Mouse (Mus musculus) neural tube, embryonic 14.5 days (tissue): ENCODE measurements at regions not wholly inside any gene's neighbourhood (a gene's known extent, or its start where the extent isn't known, plus 50 kb on each side); places are given as distances from the start of the nearest gene placed in this dataset.

Experiments
- ATAC-seq: fragments of 200-750 bp; cut with Nextera tagmentation; 2 replicates; pipeline ENCODE4 v1.8.0; 2017; ENCODE audit warnings: low read depth, mild to moderate bottlenecking, moderate TSS enrichment, moderate library complexity
- H3K27ac ChIP-seq: fragments of 300-500 bp; sonication (generic); 2 replicates; pipeline ENCODE4 v1.5.1; 2014; ENCODE audit warnings: low read depth, mild to moderate bottlenecking, control low read depth, low read length, moderate library complexity, mixed read lengths
- H3K27me3 ChIP-seq: fragments of 300-500 bp; sonication (generic); 2 replicates; pipeline ENCODE4 v1.6.1; 2014; ENCODE audit warnings: low read length; ENCODE audit not compliant: control insufficient read depth, insufficient read depth
- H3K36me3 ChIP-seq: fragments of 300-500 bp; sonication (generic); 2 replicates; pipeline ENCODE4 v1.6.1; 2014; ENCODE audit warnings: low read length, mixed read lengths; ENCODE audit not compliant: control insufficient read depth, insufficient read depth
- H3K4me1 ChIP-seq: fragments of 300-500 bp; sonication (generic); 2 replicates; pipeline ENCODE4 v1.6.1; 2014; ENCODE audit warnings: low read length; ENCODE audit not compliant: control insufficient read depth, insufficient read depth
- H3K4me2 ChIP-seq: fragments of 300-500 bp; sonication (generic); 2 replicates; pipeline ENCODE4 v1.6.1; 2014; ENCODE audit warnings: mild to moderate bottlenecking, low read depth, low read length, control low read depth
- H3K4me3 ChIP-seq: fragments of 300-500 bp; sonication (generic); 2 replicates; pipeline ENCODE4 v1.5.1; 2014; ENCODE audit warnings: low read depth, low read length, control low read depth, mixed read lengths
- H3K9ac ChIP-seq: fragments of 300-500 bp; sonication (generic); replicated peaks from 2 replicates; pipeline ENCODE4 v1.6.1; 2014; ENCODE audit warnings: low read depth, mild to moderate bottlenecking, control low read depth, low read length, mixed read lengths
- H3K9me3 ChIP-seq: fragments of 300-500 bp; sonication (generic); 2 replicates; pipeline ENCODE4 v1.6.1; 2016; ENCODE audit warnings: low read length; ENCODE audit not compliant: control insufficient read depth
- WGBS: fragments of 180-500 bp; shearing (Covaris S2); extraction: QIAGEN DNeasy Blood & Tissue Kit; methylation state at CpG from one replicate; pipeline ENCODE4 v1.1.7; 2014; 5-methylcytosine and 5-hydroxymethylcytosine counted together

- H3K4me3 ChIP-seq: no peak overlapping the region
- no peak for ATAC-seq
- WGBS: 82% methylated on average over 2 of the region's 2 CpGs
- no peaks in the 10 kb centered on the region for H3K4me1 ChIP-seq
- H3K4me2 ChIP-seq: no peak overlapping the region
- H3K9ac ChIP-seq: no peak overlapping the region
- no peak overlapping the region for H3K27ac ChIP-seq
- no peaks in the 10 kb centered on the region for H3K27me3 ChIP-seq
- no peaks in the 10 kb centered on the region for H3K36me3 ChIP-seq
- H3K9me3 ChIP-seq: no peaks in the 10 kb centered on the region
Measured at GRCm38 (mm10) chr12:36817938-36818337, 290.4 kb upstream of the Meox2 start.

- H3K4me1 ChIP-seq: no peaks in the 10 kb centered on the region
- WGBS: 90% methylated on average over 3 of the region's 3 CpGs
Measured at GRCm38 (mm10) chr12:36818852-36819251, 289.5 kb upstream of the Meox2 start.

GRCm38 (mm10) chr12:36826766-36827165, 281.6 kb upstream of the Meox2 start:
- Histone ChIP-seq H3K9ac (no peak overlapping the region), H3K4me1 (no peaks in the 10 kb centered on the region), H3K9me3 (no peaks in the 10 kb centered on the region), H3K27me3 (no peaks in the 10 kb centered on the region), H3K36me3 (no peaks in the 10 kb centered on the region), H3K4me3 (no peak overlapping the region), H3K4me2 (no peak overlapping the region), H3K27ac (no peak overlapping the region)
- 77% methylated on average over 6 of the region's 6 CpGs for WGBS
- ATAC-seq: no peak

More at GRCm38 (mm10) chr12:36818852-36819251, 289.5 kb upstream of the Meox2 start:
- no peaks in the 10 kb centered on the region for H3K9me3 ChIP-seq
- no peak overlapping the region for H3K4me3 ChIP-seq
- ATAC-seq: no peak
- no peaks in the 10 kb centered on the region for H3K27me3 ChIP-seq
- H3K9ac ChIP-seq: no peak overlapping the region
- H3K36me3 ChIP-seq: no peaks in the 10 kb centered on the region
- H3K4me2 ChIP-seq: no peak overlapping the region
- H3K27ac ChIP-seq: no peak overlapping the region

- Histone ChIP-seq H3K27me3 (no peaks in the 10 kb centered on the region), H3K36me3 (no peaks in the 10 kb centered on the region), H3K27ac (no peak overlapping the region), H3K9ac (no peak overlapping the region), H3K4me2 (no peak overlapping the region), H3K4me3 (no peak overlapping the region), H3K9me3 (no peaks in the 10 kb centered on the region), H3K4me1 (no peaks in the 10 kb centered on the region)
- no peak for ATAC-seq
- WGBS: 80% methylated on average over 14 of the region's 14 CpGs
Measured at GRCm38 (mm10) chr12:36831307-36831997, 276.9 kb upstream of the Meox2 start.

GRCm38 (mm10) chr12:36842957-36843356, 265.4 kb upstream of the Meox2 start:
- ATAC-seq: no peak
- no peak overlapping the region for H3K27ac ChIP-seq

GRCm38 (mm10) chr12:36845130-36845529, 263.2 kb upstream of the Meox2 start:
- Histone ChIP-seq H3K9ac (no peak overlapping the region), H3K4me1 (no peaks in the 10 kb centered on the region), H3K9me3 (no peaks in the 10 kb centered on the region), H3K27ac (no peak overlapping the region), H3K27me3 (no peaks in the 10 kb centered on the region), H3K4me3 (no peak overlapping the region), H3K4me2 (no peak overlapping the region), H3K36me3 (no peaks in the 10 kb centered on the region)
- no peak for ATAC-seq

More at GRCm38 (mm10) chr12:36842957-36843356, 265.4 kb upstream of the Meox2 start:
- Histone ChIP-seq H3K4me3 (no peak overlapping the region), H3K27me3 (no peaks in the 10 kb centered on the region), H3K9ac (no peak overlapping the region), H3K36me3 (no peaks in the 10 kb centered on the region), H3K4me2 (no peak overlapping the region), H3K4me1 (no peaks in the 10 kb centered on the region), H3K9me3 (no peaks in the 10 kb centered on the region)
- 97% methylated on average over 1 of the region's 1 CpGs for WGBS

GRCm38 (mm10) chr12:36849086-36849485, 259.3 kb upstream of the Meox2 start:
- Histone ChIP-seq H3K9ac (no peak overlapping the region), H3K36me3 (no peaks in the 10 kb centered on the region), H3K9me3 (no peaks in the 10 kb centered on the region), H3K4me1 (no peaks in the 10 kb centered on the region), H3K27me3 (no peaks in the 10 kb centered on the region), H3K4me2 (no peak overlapping the region), H3K4me3 (no peak overlapping the region), H3K27ac (no peak overlapping the region)
- ATAC-seq: no peak
- WGBS: 89% methylated on average over 2 of the region's 2 CpGs

GRCm38 (mm10) chr12:36863113-36863512, 245.2 kb upstream of the Meox2 start:
- Histone ChIP-seq H3K9ac (no peak overlapping the region), H3K4me3 (no peak overlapping the region), H3K9me3 (no peaks in the 10 kb centered on the region), H3K27me3 (no peaks in the 10 kb centered on the region), H3K36me3 (no peaks in the 10 kb centered on the region), H3K27ac (no peak overlapping the region), H3K4me2 (no peak overlapping the region), H3K4me1 (no peaks in the 10 kb centered on the region)
- 87% methylated on average over 7 of the region's 7 CpGs for WGBS
- ATAC-seq: no peak

- no peaks in the 10 kb centered on the region for H3K9me3 ChIP-seq
- no peaks in the 10 kb centered on the region for H3K27me3 ChIP-seq
- no peak overlapping the region for H3K27ac ChIP-seq
- no peak for ATAC-seq
- H3K4me3 ChIP-seq: no peak overlapping the region
- no peaks in the 10 kb centered on the region for H3K4me1 ChIP-seq
- H3K36me3 ChIP-seq: no peaks in the 10 kb centered on the region
- H3K9ac ChIP-seq: no peak overlapping the region
- 95% methylated on average over 1 of the region's 1 CpGs for WGBS
- no peak overlapping the region for H3K4me2 ChIP-seq
Measured at GRCm38 (mm10) chr12:36880724-36881123, 227.6 kb upstream of the Meox2 start.
